Mouse (Mus musculus) cerebellum, adult 2 months (tissue): ENCODE data around the gene Tmem104.

Experiments
- CTCF ChIP-seq: fragments of 200-500 bp; IDR thresholded peaks from 2 replicates; pipeline ENCODE4 v1.5.1; 2011; ENCODE audit warnings: low read depth, mild to moderate bottlenecking, control low read depth, low read length, moderate library complexity, borderline replicate concordance; ENCODE audit not compliant: insufficient read depth
- POLR2A ChIP-seq: fragments of 200-500 bp; IDR thresholded peaks from 2 replicates; pipeline ENCODE4 v1.6.1; 2011; ENCODE audit warnings: low read length, control low read depth, borderline replicate concordance; ENCODE audit not compliant: insufficient read depth

DNA sequence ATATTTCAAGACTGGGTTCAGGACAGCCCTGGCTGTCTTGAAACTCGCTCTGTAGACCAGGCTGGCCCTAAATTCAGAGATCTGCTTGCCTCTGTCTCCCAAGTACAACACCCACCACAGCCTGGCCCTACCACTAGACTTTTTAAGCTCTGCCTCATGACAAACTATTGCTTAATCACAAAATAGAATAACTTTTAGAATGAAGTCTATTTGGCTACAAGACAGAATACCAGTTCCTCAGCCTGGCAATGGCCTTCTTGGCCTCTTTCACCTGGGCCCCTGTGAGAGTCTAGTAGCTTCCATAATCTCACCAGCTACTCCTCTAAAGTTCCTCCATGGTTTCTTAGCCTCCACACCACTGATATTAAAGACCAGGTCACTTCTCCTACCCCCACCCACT is 103.0 kb downstream of the Tmem104 start:
- TF ChIP-seq CTCF (no peak), POLR2A (no peak)
